Mouse (Mus musculus) spleen, adult 2 months (tissue): ENCODE measurements at regions not wholly inside any gene's neighbourhood (a gene's known extent, or its start where the extent isn't known, plus 50 kb on each side); places are given as distances from the start of the nearest gene placed in this dataset.

Experiments used
- DNase-seq, 2 experiments: peaks; one replicate each; pipeline versions ENCODE4 v3.0.0 to v3.0.0-alpha.2; 2012 to 2021; ENCODE audit warnings: low spot score in 2 of 2, low read depth in 1 of 2
- H3K27ac ChIP-seq: fragments of 200-500 bp; 2 replicates; pipeline ENCODE4 v1.5.1; 2012; ENCODE audit warnings: low read length, inconsistent platforms; ENCODE audit not compliant: insufficient read depth
- H3K27me3 ChIP-seq: fragments of 200-500 bp; 2 replicates; pipeline ENCODE4 v1.6.1; 2012; ENCODE audit warnings: mild to moderate bottlenecking, moderate library complexity, low read length, inconsistent platforms; ENCODE audit not compliant: control insufficient read depth, insufficient read depth
- H3K36me3 ChIP-seq: fragments of 200-500 bp; 2 replicates; pipeline ENCODE4 v1.6.1; 2012; ENCODE audit warnings: mild to moderate bottlenecking, low read length, inconsistent platforms; ENCODE audit not compliant: control insufficient read depth, insufficient read depth
- H3K4me1 ChIP-seq: fragments of 200-500 bp; 2 replicates; pipeline ENCODE4 v1.6.1; 2011; ENCODE audit warnings: inconsistent platforms; ENCODE audit not compliant: control insufficient read depth, insufficient read depth, insufficient read length
- H3K4me3 ChIP-seq: fragments of 200-500 bp; 2 replicates; pipeline ENCODE4 v1.5.1; 2011; ENCODE audit warnings: mild to moderate bottlenecking, inconsistent platforms; ENCODE audit not compliant: insufficient read depth, insufficient read length; ENCODE audit errors: extremely low read depth
- CTCF ChIP-seq: fragments of 200-500 bp; IDR thresholded peaks from 2 replicates; pipeline ENCODE4 v1.5.1; 2011; ENCODE audit warnings: mild to moderate bottlenecking, inconsistent platforms; ENCODE audit not compliant: insufficient read depth, insufficient read length, insufficient replicate concordance; ENCODE audit errors: extremely low read depth
- POLR2A ChIP-seq: fragments of 200-500 bp; IDR thresholded peaks from 2 replicates; pipeline ENCODE4 v1.6.1; 2011; ENCODE audit warnings: low read depth, low read length, inconsistent platforms
- WGBS: fragments of 180-500 bp; shearing (Covaris S2); methylation state at CpG from one replicate; pipeline ENCODE4 v1.1.7; 2018; 5-methylcytosine and 5-hydroxymethylcytosine counted together

DNA sequence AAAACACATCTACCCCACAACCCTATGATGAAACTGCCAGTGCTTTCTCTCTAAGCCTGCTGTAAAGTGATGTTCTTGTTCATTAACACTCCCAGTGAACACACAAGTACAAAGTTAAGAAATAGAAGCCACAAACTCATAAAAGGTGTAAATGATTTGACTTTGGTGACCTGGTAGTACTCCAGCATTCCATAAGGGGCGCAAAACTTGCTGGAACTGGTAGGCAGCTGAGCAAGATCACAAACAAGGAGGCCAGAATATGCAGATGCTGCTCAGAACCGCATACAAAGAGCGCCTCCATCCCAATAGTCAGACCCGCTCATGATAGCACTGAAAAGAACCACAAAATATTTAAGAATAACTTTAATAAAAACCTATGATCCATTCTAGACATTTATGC is 561.6 kb upstream of the Mgmt start:
- Histone ChIP-seq H3K36me3 (no peaks in the 10 kb centered on the region), H3K4me1 (no peaks in the 10 kb centered on the region), H3K27ac (no peak overlapping the region), H3K4me3 (no peak overlapping the region), H3K27me3 (no peaks in the 10 kb centered on the region)
- no peak for TF ChIP-seq POLR2A
- 57% methylated on average over 4 of the region's 4 CpGs for WGBS
- no peak for DNase-seq

DNA sequence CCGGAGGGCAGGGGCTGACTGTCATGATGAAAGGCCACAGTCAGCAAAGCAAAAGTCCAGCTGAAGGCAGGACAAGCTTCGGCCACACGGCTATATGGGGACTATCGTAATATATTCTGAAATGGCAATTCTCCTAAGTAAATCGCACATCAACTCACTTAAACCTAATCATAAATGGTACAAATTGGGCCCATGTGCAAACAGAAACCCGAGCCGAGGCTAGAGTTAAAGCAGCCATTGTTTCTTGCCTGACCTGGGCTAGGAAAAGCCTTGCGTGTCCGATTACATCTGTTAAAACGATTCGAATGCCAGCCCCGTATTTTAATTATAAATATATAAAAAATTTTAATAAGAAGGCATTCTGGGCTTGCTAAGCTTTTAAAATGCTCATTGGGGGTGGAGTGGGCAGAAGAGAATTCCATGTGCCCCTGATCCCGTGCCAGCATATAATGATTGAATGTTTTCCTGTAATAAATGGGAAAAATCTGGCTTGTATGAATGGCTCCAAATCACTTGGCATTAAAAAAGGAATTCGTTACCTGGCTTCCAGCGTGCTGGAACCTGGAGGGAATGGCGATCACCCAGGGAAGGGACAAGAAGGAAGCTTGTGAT is 552.7 kb upstream of the Mgmt start:
- H3K27ac ChIP-seq = no peak overlapping the region
- WGBS = 86% methylated on average over 16 of the region's 16 CpGs
- no peak for TF ChIP-seq CTCF
- no peak for TF ChIP-seq POLR2A
- no peak overlapping the region for H3K4me3 ChIP-seq
- no peaks in the 10 kb centered on the region for H3K4me1 ChIP-seq
- no peaks in the 10 kb centered on the region for H3K27me3 ChIP-seq
- no peak for DNase-seq
- no peaks in the 10 kb centered on the region for H3K36me3 ChIP-seq

DNA sequence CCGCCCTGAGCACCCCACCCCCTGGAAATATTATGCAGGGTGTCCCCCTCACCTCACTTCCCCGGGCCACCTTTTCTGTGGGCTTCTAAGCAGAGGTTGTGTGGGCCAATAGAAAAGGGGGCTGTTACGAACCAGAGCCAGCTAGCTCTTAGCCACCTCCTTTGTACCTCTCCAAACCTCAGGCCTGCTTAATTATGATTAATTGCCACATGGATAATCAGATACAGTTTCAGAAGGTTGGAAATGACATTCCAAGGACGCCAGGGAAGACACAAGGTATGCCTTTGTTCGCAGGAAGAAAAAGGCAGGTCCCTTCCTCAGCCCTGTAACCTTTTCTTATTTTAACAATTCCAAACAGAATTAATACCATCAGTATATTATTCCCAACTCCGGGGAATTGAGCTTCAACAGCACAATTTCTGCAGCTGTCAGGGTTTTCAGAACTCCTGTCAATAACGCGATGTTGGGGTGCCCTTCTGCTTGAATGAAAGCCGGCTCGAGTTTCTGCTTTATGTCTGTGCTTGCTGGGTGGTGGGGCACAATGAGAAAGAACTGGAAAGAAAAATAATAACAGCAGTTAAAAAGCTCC is 552.1 kb upstream of the Mgmt start:
- no peak overlapping the region for H3K27ac ChIP-seq
- H3K4me3 ChIP-seq = no peak overlapping the region
- WGBS = 70% methylated on average over 10 of the region's 10 CpGs
- H3K27me3 ChIP-seq = no peaks in the 10 kb centered on the region
- no peaks in the 10 kb centered on the region for H3K4me1 ChIP-seq
- H3K36me3 ChIP-seq = no peaks in the 10 kb centered on the region
- TF ChIP-seq CTCF (no peak), POLR2A (no peak)
- no peak for DNase-seq

DNA sequence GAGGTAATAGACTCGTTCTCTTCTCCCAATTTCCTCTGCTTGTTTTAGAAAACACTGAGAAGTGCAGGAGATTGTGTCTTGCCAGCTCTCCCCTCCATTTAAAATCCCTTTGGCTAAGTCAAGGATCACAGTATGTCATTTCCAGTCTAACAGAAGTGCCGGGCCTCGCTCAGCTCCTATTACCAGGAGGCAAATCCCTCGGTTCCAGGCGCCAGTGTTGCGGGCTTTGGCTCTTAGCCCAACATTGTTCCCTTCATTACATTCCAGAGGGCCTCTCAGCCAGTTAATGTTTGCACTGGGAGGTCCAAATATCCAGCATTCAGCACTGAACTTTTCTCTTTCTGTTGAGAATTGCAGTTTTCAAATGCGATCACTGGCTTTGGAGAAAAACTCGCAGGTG is 551.6 kb upstream of the Mgmt start:
- 63% methylated on average over 8 of the region's 8 CpGs for WGBS
- H3K4me3 ChIP-seq = no peak overlapping the region
- no peak for DNase-seq
- TF ChIP-seq CTCF = no peak
- TF ChIP-seq POLR2A = no peak
- no peaks in the 10 kb centered on the region for H3K4me1 ChIP-seq
- H3K27me3 ChIP-seq = no peaks in the 10 kb centered on the region
- no peaks in the 10 kb centered on the region for H3K36me3 ChIP-seq
- H3K27ac ChIP-seq = no peak overlapping the region

DNA sequence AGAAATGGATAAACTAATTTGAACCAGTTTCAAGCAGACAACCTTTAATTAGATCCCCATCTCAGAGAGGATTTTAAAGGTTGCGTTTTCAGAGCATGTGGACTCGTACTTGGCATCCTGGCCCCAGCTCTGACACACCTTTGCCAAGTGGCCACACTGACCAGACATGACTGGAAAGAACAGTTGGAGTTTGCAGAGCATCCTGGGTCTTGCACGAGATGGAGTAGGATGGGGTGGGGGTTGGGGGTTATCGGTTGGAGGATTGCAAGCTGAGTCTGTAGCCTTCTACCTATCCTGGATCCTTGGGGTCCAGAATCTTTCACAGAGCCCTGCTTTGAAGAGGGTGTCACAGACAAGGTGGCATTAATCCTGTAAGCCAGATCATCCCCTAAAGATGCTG is 550.9 kb upstream of the Mgmt start:
- no peak for DNase-seq
- WGBS = 92% methylated on average over 4 of the region's 4 CpGs
- H3K36me3 ChIP-seq = no peaks in the 10 kb centered on the region
- H3K4me1 ChIP-seq = no peaks in the 10 kb centered on the region
- TF ChIP-seq POLR2A (no peak), CTCF (no peak)
- H3K27ac ChIP-seq = no peak overlapping the region
- H3K4me3 ChIP-seq = no peak overlapping the region
- H3K27me3 ChIP-seq = no peaks in the 10 kb centered on the region

DNA sequence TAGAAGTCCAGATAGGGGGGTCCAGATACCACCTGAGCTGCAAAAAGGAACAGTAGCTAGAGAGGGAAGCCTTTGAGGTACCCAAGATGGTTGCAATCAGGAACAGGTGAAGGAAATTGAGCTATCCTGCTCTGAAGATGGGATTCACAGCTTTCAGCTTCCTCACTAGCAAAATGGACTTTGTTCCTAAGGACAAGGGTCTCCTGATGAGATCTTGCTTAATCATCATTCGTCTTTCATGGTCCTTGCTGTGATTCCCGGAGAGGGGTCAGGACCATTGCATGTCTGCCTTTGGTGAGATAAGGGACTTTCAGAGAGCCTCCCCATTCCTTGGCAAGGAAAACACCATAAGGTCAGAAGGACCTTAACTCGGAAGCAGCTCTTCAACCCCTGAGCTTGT is 549.4 kb upstream of the Mgmt start:
- H3K4me3 ChIP-seq = no peak overlapping the region
- H3K27me3 ChIP-seq = no peaks in the 10 kb centered on the region
- H3K27ac ChIP-seq = no peak overlapping the region
- WGBS = 75% methylated on average over 3 of the region's 3 CpGs
- TF ChIP-seq CTCF (no peak), POLR2A (no peak)
- DNase-seq = no peak
- no peaks in the 10 kb centered on the region for H3K4me1 ChIP-seq
- no peaks in the 10 kb centered on the region for H3K36me3 ChIP-seq

DNA sequence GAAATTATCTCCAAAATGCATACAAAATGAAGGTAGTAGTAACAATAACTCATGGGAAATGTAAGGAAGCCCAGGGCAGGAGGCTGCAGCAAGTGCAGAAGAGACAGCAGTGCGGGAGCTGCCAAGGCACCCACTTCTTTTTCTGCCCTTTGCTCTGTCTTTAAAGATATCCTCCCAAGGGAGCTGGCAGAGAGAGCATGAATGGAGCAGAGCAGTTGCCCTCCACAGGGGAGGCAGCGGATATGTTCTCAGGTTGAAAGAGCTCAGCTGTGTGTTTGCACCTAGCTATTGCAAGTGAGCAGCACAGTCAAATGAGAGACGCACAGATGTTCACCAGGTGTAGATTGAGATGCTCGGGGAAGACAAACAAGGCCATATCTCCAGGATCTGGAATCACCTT is 547.9 kb upstream of the Mgmt start:
- TF ChIP-seq POLR2A (no peak), CTCF (no peak)
- 85% methylated on average over 4 of the region's 4 CpGs for WGBS
- no peaks in the 10 kb centered on the region for H3K27me3 ChIP-seq
- no peaks in the 10 kb centered on the region for H3K36me3 ChIP-seq
- no peak overlapping the region for H3K4me3 ChIP-seq
- H3K27ac ChIP-seq = no peak overlapping the region
- DNase-seq = no peak
- H3K4me1 ChIP-seq = no peaks in the 10 kb centered on the region

DNA sequence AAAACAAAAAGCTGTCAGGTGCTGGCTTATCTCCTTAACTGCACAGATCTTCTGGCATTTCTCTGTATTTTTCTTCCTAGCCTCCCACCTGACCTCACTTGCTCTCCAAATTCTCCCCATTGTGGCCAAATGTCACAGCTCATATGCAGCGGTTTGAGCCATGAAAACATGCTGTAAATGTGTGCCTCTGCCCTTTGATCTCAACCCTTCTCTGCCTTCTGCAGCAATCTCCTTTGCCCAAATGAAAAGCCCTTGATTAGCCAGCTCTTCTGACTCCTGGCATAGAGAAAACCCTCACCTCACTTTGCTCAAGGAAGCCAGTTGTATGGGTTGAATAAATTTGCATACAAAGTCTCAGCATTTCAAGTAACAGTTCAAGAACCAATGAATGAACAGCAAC is 546.1 kb upstream of the Mgmt start:
- Histone ChIP-seq H3K27ac (no peak overlapping the region), H3K36me3 (no peaks in the 10 kb centered on the region), H3K4me1 (no peaks in the 10 kb centered on the region), H3K4me3 (no peak overlapping the region), H3K27me3 (no peaks in the 10 kb centered on the region)
- no peak for DNase-seq
- 56% methylated on average over 1 of the region's 1 CpGs for WGBS
- TF ChIP-seq POLR2A (no peak), CTCF (no peak)
